8 mouse cellular contexts compared by ENCODE assay signal in genomic region chr3:153911197-153911881, GRCm38 (mm10). TPM values are rescaled to one million over a fixed set of nuclear protein-coding genes. Genes with fewer than 3 reads are reported as not detected.
DNase-seq lines count a peak whose midpoint lies in the region; ATAC-seq lines count a peak whose summit lies in the region.

No protein-coding gene starts in this region.

- H3K4me1 ChIP-seq in intestine, embryonic 16.5 days (ENCODE audit: control insufficient read depth, insufficient read depth, low read length): peaks cover 26% of the 10 kb centered on the region
- peaks cover 53% of the 10 kb centered on the region for H3K4me1 ChIP-seq in midbrain, embryonic 13.5 days (replicated peaks)

- WGBS in intestine, embryonic 16.5 days: 35% methylated on average over 8 of the region's 8 CpGs
- WGBS in midbrain, embryonic 13.5 days: 53% methylated on average over 8 of the region's 8 CpGs

- H3K27ac ChIP-seq in intestine, embryonic 16.5 days (ENCODE audit: low read length): peak overlapping the region; percentile 68
- H3K27ac ChIP-seq in midbrain, embryonic 13.5 days: no peak overlapping the region

- peak overlapping the region; percentile 69 for H3K4me3 ChIP-seq in intestine, embryonic 16.5 days (ENCODE audit: low read length)
- peak overlapping the region; percentile 89 for H3K4me3 ChIP-seq in midbrain, embryonic 13.5 days (replicated peaks)

- H3K9ac ChIP-seq in intestine, embryonic 16.5 days (ENCODE audit: low read depth, low read length): peak overlapping the region; percentile 97
- H3K9ac ChIP-seq in midbrain, embryonic 13.5 days (replicated peaks): peak overlapping the region; percentile 98

- no peaks in the 10 kb centered on the region for H3K9me3 ChIP-seq in intestine, embryonic 16.5 days (ENCODE audit: control insufficient read depth, low read length)
- no peaks in the 10 kb centered on the region for H3K9me3 ChIP-seq in midbrain, embryonic 13.5 days

- H3K27me3 ChIP-seq in intestine, embryonic 16.5 days (replicated peaks; ENCODE audit: control insufficient read depth, insufficient read depth, low read length): no peaks in the 10 kb centered on the region
- H3K27me3 ChIP-seq in midbrain, embryonic 13.5 days: no peaks in the 10 kb centered on the region

- ATAC-seq in intestine, embryonic 16.5 days: no peak
- no peak for ATAC-seq in midbrain, embryonic 13.5 days

- H3K36me3 ChIP-seq in intestine, embryonic 16.5 days (ENCODE audit: control insufficient read depth, insufficient read depth, low read length): peaks cover 19% of the 10 kb centered on the region
- H3K36me3 ChIP-seq in midbrain, embryonic 13.5 days: peaks cover 49% of the 10 kb centered on the region

- peak; percentile 36 to 47 for DNase-seq in cerebellum, adult 18-20 months
- no peak for DNase-seq in cerebellum, postnatal 4 days (ENCODE audit: low spot score in 2 of 2)
- peak; percentile 46 for DNase-seq in 3T3-L1 (ENCODE audit: low read depth, low spot score)
- peak; percentile 53 to 58 for DNase-seq in cerebellum, postnatal 14 days
- no peak for DNase-seq in urinary bladder, postnatal 4 days (ENCODE audit: low spot score in 2 of 2)
- DNase-seq in frontal cortex, postnatal 36 days (ENCODE audit: low spot score in 2 of 2): no peak

- peak overlapping the region; percentile 66 for H3K4me2 ChIP-seq in intestine, embryonic 16.5 days (ENCODE audit: low read depth, low read length)
- H3K4me2 ChIP-seq in midbrain, embryonic 13.5 days (replicated peaks): peak overlapping the region; percentile 90

RNA-seq across cellular contexts. Expression of gene Rabggtb, which starts 1.5 kb away (rescaled TPM):
- 49.4 and 54.2 TPM in 2 replicates for polyA plus RNA-seq in intestine, embryonic 16.5 days (2015; fragmentation: Nextera tagmentation; extraction: Ambion mirVana)
- 42.4 and 47.2 TPM in 2 replicates for polyA plus RNA-seq in midbrain, embryonic 13.5 days (2015; fragmentation: Nextera tagmentation; extraction: Ambion mirVana)

RNA-seq across cellular contexts. Expression of gene Msh4, which starts 5.4 kb away (rescaled TPM):
- polyA plus RNA-seq in intestine, embryonic 16.5 days (2015; fragmentation: Nextera tagmentation; extraction: Ambion mirVana): 0.06 and 0.07 TPM in 2 replicates
- polyA plus RNA-seq in midbrain, embryonic 13.5 days (2015; fragmentation: Nextera tagmentation; extraction: Ambion mirVana): 0.13 and 0.14 TPM in 2 replicates

RNA-seq across cellular contexts. Expression of gene Acadm, which starts 33.1 kb away (rescaled TPM):
- 146 and 152 TPM in 2 replicates for polyA plus RNA-seq in intestine, embryonic 16.5 days (2015; fragmentation: Nextera tagmentation; extraction: Ambion mirVana)
- 50.6 and 53.7 TPM in 2 replicates for polyA plus RNA-seq in midbrain, embryonic 13.5 days (2015; fragmentation: Nextera tagmentation; extraction: Ambion mirVana)

Comparison
In these comparisons a context has a peak if more than half of its experiments do, and no peak if none do; other contexts are left out.
1. DNase-seq: peak in cerebellum, adult 18-20 months (2 of 2), 3T3-L1 (single experiment) and cerebellum, postnatal 14 days (2 of 2); none in cerebellum, postnatal 4 days (0 of 2), urinary bladder, postnatal 4 days (0 of 2) and frontal cortex, postnatal 36 days (0 of 2).